Mouse (Mus musculus): Measurements from ENCODE around the gene Lemd2. TPM values are rescaled to one million over a fixed set of nuclear protein-coding genes. Genes with fewer than 3 reads are reported as not detected.

Lemd2 gene
- polyA plus RNA-seq, 1 experiment, result 92.0 TPM

DNA sequence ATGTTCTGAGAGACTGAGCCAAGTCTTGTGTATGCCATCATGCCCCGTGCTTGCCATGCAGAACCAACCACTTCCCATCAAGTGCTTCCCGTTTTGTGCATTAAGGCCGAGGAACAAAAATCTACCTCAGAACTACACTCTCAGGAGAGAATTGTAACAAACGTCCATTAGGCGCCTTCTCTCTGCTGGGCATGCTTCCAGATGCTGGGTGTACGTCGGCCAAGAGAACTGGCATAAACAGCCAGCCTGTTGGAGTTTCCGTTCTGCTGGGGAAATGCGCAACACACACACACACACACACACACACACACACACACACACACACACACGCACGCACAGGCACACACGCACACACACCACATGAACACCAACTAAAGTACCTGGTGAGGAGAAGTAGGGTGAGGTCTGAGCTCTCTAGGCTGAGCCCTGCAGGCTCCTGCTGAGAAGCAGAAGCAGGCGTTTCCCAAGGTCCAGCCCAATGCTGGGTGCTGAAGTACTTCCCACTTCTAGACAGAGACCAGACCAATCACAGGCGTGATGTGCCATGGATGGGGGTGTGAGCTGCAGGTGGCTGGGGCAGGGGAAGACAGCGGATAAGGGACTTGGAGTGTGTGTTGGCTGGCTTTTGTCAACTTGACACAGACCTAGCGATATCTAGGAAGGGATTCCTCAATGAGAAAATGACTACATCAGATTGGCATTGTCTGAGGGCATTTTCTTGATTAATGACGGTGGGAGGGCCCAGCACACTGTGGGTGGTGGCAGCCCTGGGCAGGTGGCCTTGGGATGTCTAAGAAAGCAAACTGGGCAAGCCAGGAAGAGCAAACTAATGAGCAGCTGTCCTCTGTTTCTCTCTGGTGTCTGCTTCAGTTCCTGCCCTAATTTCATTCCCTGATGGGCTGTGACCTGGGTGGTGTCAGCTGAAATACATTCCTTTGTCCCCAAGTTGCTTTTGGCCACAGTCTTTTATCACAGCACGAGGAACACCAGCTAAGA lies 38.2 kb upstream of the Lemd2 start:
- Histone ChIP-seq H3K4me1 (ENCODE audit: control insufficient read depth, insufficient read depth, insufficient read length, low read length) (peaks cover 3% of the 10 kb centered on the region; the same call in 1 of the 2 replicates), H3K4me3 (ENCODE audit: low read depth, low read length) (no peak overlapping the region), H3K27me3 (ENCODE audit: control insufficient read depth, insufficient read depth, low read length) (no peaks in the 10 kb centered on the region; the same call in 1 of the 2 replicates), H3K36me3 (ENCODE audit: control insufficient read depth, insufficient read depth, low read length) (no peaks in the 10 kb centered on the region), H3K27ac (ENCODE audit: insufficient read depth, low read depth, low read length) (no peak overlapping the region)
- TF ChIP-seq CTCF (IDR thresholded peaks at IDR 0.05; ENCODE audit: extremely low read depth, insufficient read length, insufficient replicate concordance, low read depth, low read length) (no peak), POLR2A (IDR thresholded peaks at IDR 0.05; ENCODE audit: low read depth, low read length) (no peak)
- 37% methylated on average over 18 of the region's 18 CpGs for WGBS

DNA sequence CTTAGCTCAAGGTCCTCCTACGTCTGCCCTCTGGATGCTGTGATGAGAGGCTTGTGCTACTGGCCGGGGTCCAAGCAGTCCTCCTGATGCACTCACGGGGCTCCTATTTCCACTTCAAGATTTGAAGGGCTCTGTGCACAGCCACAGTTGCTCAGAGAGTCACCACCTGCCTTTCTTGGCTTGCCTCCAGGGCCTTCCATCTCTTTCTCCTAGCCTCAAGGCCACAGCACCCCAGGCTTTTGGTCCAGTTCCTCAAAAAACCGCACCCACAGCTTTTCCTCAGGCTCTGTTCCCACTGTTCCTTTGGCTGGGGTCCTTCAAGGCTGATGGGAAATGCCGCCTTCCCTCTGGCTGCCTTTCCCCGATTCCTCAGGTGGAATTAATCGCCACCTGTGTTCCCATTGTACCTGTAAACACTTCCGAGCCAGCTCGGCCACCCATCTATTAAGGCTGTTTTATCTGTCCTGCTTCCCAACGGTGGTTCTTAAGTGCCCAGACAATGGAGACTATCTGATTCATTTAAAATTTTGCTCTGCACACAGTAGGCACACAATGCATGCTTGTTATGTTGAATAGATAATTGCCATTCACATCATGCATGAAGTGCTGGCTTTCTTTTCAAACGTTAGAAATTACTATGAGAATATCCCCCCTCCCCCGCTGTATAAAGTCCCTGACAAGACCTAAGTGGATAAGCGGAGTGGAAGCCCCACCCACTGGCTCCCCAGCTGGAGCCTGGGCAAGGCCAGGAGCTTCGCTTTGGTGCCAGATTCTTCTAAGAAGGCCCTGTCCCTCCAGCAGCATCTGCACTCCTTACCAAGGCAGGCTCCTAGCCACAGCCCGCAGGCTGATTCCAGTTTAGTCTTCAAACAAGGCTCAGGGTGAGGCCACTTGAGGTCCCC lies 36.5 kb upstream of the Lemd2 start:
- Histone ChIP-seq H3K27ac (ENCODE audit: insufficient read depth, low read depth, low read length) (no peak overlapping the region), H3K4me1 (ENCODE audit: control insufficient read depth, insufficient read depth, insufficient read length, low read length) (peaks cover 3% of the 10 kb centered on the region; the same call in 1 of the 2 replicates), H3K27me3 (ENCODE audit: control insufficient read depth, insufficient read depth, low read length) (no peaks in the 10 kb centered on the region; the same call in 1 of the 2 replicates), H3K36me3 (ENCODE audit: control insufficient read depth, insufficient read depth, low read length) (no peaks in the 10 kb centered on the region), H3K4me3 (ENCODE audit: low read depth, low read length) (no peak overlapping the region)
- WGBS, result 12% methylated on average over 15 of the region's 15 CpGs
- TF ChIP-seq CTCF (IDR thresholded peaks at IDR 0.05; ENCODE audit: extremely low read depth, insufficient read length, insufficient replicate concordance, low read depth, low read length) (no peak), POLR2A (IDR thresholded peaks at IDR 0.05; ENCODE audit: low read depth, low read length) (no peak)

DNA sequence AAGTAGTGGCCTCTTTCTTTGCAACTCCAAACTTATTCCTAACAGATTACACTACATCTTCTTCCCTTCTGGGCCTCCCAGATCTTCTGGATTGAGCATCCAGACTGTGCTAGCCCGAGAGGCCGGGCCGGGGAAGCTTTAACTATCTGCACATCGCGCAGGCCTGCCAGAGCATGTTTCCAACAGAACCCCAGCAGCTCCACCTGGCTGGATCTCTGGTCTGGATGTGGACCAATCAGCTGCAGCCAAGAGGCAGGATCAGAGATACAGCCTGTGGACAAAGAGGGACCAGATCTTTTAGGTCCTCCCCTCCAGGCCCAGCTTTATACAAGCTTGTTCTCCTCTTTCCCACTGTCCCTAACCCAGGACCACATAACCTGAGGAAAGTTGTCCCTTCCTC lies 35.7 kb upstream of the Lemd2 start:
- 95% methylated on average over 5 of the region's 5 CpGs for WGBS
- H3K27me3 ChIP-seq (ENCODE audit: control insufficient read depth, insufficient read depth, low read length), result no peaks in the 10 kb centered on the region; the same call in 1 of the 2 replicates
- no peaks in the 10 kb centered on the region for H3K36me3 ChIP-seq (ENCODE audit: control insufficient read depth, insufficient read depth, low read length)
- H3K27ac ChIP-seq (ENCODE audit: insufficient read depth, low read depth, low read length), result no peak overlapping the region
- H3K4me1 ChIP-seq (ENCODE audit: control insufficient read depth, insufficient read depth, insufficient read length, low read length), result peaks cover 3% of the 10 kb centered on the region; the same call in 1 of the 2 replicates
- H3K4me3 ChIP-seq (ENCODE audit: low read depth, low read length), result no peak overlapping the region
- TF ChIP-seq CTCF (IDR thresholded peaks at IDR 0.05; ENCODE audit: extremely low read depth, insufficient read length, insufficient replicate concordance, low read depth, low read length) (no peak), POLR2A (IDR thresholded peaks at IDR 0.05; ENCODE audit: low read depth, low read length) (no peak)

DNA sequence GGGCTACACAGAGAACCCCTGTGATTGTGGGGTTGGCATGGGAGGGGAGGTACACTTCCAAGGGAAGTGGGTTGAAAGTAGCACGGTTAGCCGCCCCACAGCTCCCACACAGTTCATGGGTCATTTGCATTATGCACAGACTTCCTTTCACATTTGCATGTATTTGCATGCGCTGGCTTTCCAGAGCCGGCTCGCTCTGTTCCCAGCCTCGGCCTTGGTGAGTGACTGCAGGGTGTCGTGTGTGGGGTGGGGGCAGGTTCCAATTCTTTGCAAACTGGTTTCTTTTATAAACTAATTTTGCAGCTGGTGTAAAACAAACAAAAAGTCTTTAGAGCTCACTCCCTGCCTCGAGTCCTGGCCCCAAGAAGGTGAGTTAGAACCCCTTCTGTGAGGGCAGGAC lies 34.4 kb upstream of the Lemd2 start:
- WGBS, result 50% methylated on average over 8 of the region's 8 CpGs
- Histone ChIP-seq H3K4me3 (ENCODE audit: low read depth, low read length) (no peak overlapping the region), H3K36me3 (ENCODE audit: control insufficient read depth, insufficient read depth, low read length) (no peaks in the 10 kb centered on the region), H3K27me3 (ENCODE audit: control insufficient read depth, insufficient read depth, low read length) (no peaks in the 10 kb centered on the region; the same call in 1 of the 2 replicates), H3K27ac (ENCODE audit: insufficient read depth, low read depth, low read length) (no peak overlapping the region), H3K4me1 (ENCODE audit: control insufficient read depth, insufficient read depth, insufficient read length, low read length) (peaks cover 3% of the 10 kb centered on the region; the same call in 1 of the 2 replicates)
- TF ChIP-seq POLR2A (IDR thresholded peaks at IDR 0.05; ENCODE audit: low read depth, low read length) (no peak), CTCF (IDR thresholded peaks at IDR 0.05; ENCODE audit: extremely low read depth, insufficient read length, insufficient replicate concordance, low read depth, low read length) (no peak)

DNA sequence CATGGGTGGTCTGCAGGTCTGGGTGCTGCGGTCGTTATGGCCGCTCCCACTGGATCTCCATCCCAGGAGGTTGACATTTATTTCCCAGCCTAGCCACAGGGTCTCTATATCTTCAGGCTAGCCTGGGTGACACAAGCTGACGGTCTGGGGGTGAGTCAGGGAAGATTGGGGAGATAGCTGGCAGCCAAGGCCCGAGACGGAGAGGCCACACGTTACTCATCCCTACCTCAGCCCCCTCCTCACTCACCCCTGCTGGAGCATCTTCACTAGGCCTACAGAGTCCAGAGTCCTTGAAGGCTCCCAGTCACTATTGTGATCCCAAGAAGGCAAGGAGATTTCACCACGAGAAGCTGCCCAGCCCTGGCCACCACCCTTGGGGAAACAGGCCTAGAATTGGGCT lies 33.5 kb upstream of the Lemd2 start:
- TF ChIP-seq POLR2A (IDR thresholded peaks at IDR 0.05; ENCODE audit: low read depth, low read length), result no peak
- no peak for TF ChIP-seq CTCF (IDR thresholded peaks at IDR 0.05; ENCODE audit: extremely low read depth, insufficient read length, insufficient replicate concordance, low read depth, low read length)
- H3K27ac ChIP-seq (ENCODE audit: insufficient read depth, low read depth, low read length), result no peak overlapping the region
- WGBS, result 65% methylated on average over 8 of the region's 8 CpGs
- no peaks in the 10 kb centered on the region for H3K36me3 ChIP-seq (ENCODE audit: control insufficient read depth, insufficient read depth, low read length)
- H3K27me3 ChIP-seq (ENCODE audit: control insufficient read depth, insufficient read depth, low read length), result no peaks in the 10 kb centered on the region; the same call in 1 of the 2 replicates
- peaks cover 1% of the 10 kb centered on the region; the same call in 1 of the 2 replicates for H3K4me1 ChIP-seq (ENCODE audit: control insufficient read depth, insufficient read depth, insufficient read length, low read length)
- no peak overlapping the region for H3K4me3 ChIP-seq (ENCODE audit: low read depth, low read length)

DNA sequence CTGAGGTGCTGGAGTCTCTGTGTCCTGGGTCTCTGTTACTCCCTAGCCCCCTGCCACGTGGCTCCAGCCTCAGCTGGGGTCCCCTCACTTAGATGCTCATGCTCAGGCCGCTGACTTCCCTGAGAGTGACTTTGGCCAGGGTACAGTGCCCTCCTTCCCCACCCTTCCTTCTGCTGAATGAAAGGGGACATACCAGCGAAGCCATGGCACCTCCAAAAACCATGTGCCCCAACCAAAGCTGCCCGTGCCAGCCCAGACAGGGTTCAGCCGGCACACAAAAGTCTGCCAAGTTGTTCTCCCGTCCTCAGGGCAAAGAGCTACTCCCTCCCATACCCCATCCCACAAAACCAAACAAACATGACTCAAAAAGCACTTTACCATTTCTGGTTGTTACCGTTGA lies 29.0 kb upstream of the Lemd2 start:
- Histone ChIP-seq H3K4me1 (ENCODE audit: control insufficient read depth, insufficient read depth, insufficient read length, low read length) (no peaks in the 10 kb centered on the region), H3K27me3 (ENCODE audit: control insufficient read depth, insufficient read depth, low read length) (no peaks in the 10 kb centered on the region; the same call in 1 of the 2 replicates), H3K4me3 (ENCODE audit: low read depth, low read length) (no peak overlapping the region), H3K27ac (ENCODE audit: insufficient read depth, low read depth, low read length) (no peak overlapping the region), H3K36me3 (ENCODE audit: control insufficient read depth, insufficient read depth, low read length) (no peaks in the 10 kb centered on the region)
- 71% methylated on average over 7 of the region's 7 CpGs for WGBS
- TF ChIP-seq CTCF (IDR thresholded peaks at IDR 0.05; ENCODE audit: extremely low read depth, insufficient read length, insufficient replicate concordance, low read depth, low read length) (no peak), POLR2A (IDR thresholded peaks at IDR 0.05; ENCODE audit: low read depth, low read length) (no peak)

Data from small intestine, adult 2 months (tissue).